Mouse (Mus musculus): ENCODE data around the gene Cd72.

GRCm38 (mm10) chr4:43480985-43481384 is 26.6 kb upstream of the Cd72 start:
- TF ChIP-seq CTCF (IDR thresholded peaks at IDR 0.05; ENCODE audit: extremely low read depth, insufficient read depth, low read length): no peak
- TF ChIP-seq POLR2A (IDR thresholded peaks at IDR 0.05; ENCODE audit: extremely low read depth, insufficient read depth, low read length): no peak
